Mouse (Mus musculus): ENCODE data around the gene 4933411K16Rik. TPM values are rescaled to one million over a fixed set of nuclear protein-coding genes. Genes with fewer than 3 reads are reported as not detected.

The 4933411K16Rik gene
- polyA plus RNA-seq, 1 experiment, result not detected

- no peak overlapping the region for H3K4me3 ChIP-seq (replicated peaks; ENCODE audit: control insufficient read depth, low read depth, low read length)
- 61% methylated on average over 7 of the region's 7 CpGs for WGBS
- TF ChIP-seq POLR2A (IDR thresholded peaks at IDR 0.05; ENCODE audit: borderline replicate concordance, control insufficient read depth, low read depth, low read length), result no peak
- TF ChIP-seq CTCF (IDR thresholded peaks at IDR 0.05; ENCODE audit: control insufficient read depth, insufficient read depth, low read length), result no peak
- H3K27ac ChIP-seq (ENCODE audit: control insufficient read depth, insufficient read depth, low read depth, low read length, poor library complexity), result no peak overlapping the region
- no peaks in the 10 kb centered on the region for H3K4me1 ChIP-seq (ENCODE audit: control insufficient read depth, insufficient read depth, low read length)
Measured at GRCm38 (mm10) chr19:42058426-42058825, 6.4 kb downstream of the 4933411K16Rik start.

- 84% methylated on average over 7 of the region's 7 CpGs for WGBS
- TF ChIP-seq CTCF (IDR thresholded peaks at IDR 0.05; ENCODE audit: control insufficient read depth, insufficient read depth, low read length), result no peak
- no peak for TF ChIP-seq POLR2A (IDR thresholded peaks at IDR 0.05; ENCODE audit: borderline replicate concordance, control insufficient read depth, low read depth, low read length)
- no peak overlapping the region for H3K27ac ChIP-seq (ENCODE audit: control insufficient read depth, insufficient read depth, low read depth, low read length, poor library complexity)
Measured at GRCm38 (mm10) chr19:42061443-42061842, 9.4 kb downstream of the 4933411K16Rik start.

GRCm38 (mm10) chr19:42068441-42069240 lies 16.6 kb downstream of the 4933411K16Rik start:
- WGBS, result 69% methylated on average over 11 of the region's 11 CpGs
- Histone ChIP-seq H3K27ac (ENCODE audit: control insufficient read depth, insufficient read depth, low read depth, low read length, poor library complexity) (no peak overlapping the region), H3K4me3 (replicated peaks; ENCODE audit: control insufficient read depth, low read depth, low read length) (no peak overlapping the region), H3K4me1 (ENCODE audit: control insufficient read depth, insufficient read depth, low read length) (no peaks in the 10 kb centered on the region; the same call in 1 of the 2 replicates)
- TF ChIP-seq POLR2A (IDR thresholded peaks at IDR 0.05; ENCODE audit: borderline replicate concordance, control insufficient read depth, low read depth, low read length) (no peak), CTCF (IDR thresholded peaks at IDR 0.05; ENCODE audit: control insufficient read depth, insufficient read depth, low read length) (no peak)

More at GRCm38 (mm10) chr19:42061443-42061842, 9.4 kb downstream of the 4933411K16Rik start:
- Histone ChIP-seq H3K4me1 (ENCODE audit: control insufficient read depth, insufficient read depth, low read length) (no peaks in the 10 kb centered on the region), H3K4me3 (replicated peaks; ENCODE audit: control insufficient read depth, low read depth, low read length) (no peak overlapping the region)

- TF ChIP-seq POLR2A (IDR thresholded peaks at IDR 0.05; ENCODE audit: borderline replicate concordance, control insufficient read depth, low read depth, low read length), result no peak
- no peak for TF ChIP-seq CTCF (IDR thresholded peaks at IDR 0.05; ENCODE audit: control insufficient read depth, insufficient read depth, low read length)
- Histone ChIP-seq H3K4me1 (ENCODE audit: control insufficient read depth, insufficient read depth, low read length) (no peaks in the 10 kb centered on the region; the same call in 1 of the 2 replicates), H3K4me3 (replicated peaks; ENCODE audit: control insufficient read depth, low read depth, low read length) (no peak overlapping the region), H3K27ac (ENCODE audit: control insufficient read depth, insufficient read depth, low read depth, low read length, poor library complexity) (no peak overlapping the region)
- WGBS, result 68% methylated on average over 6 of the region's 6 CpGs
Measured at GRCm38 (mm10) chr19:42069241-42069525, 17.1 kb downstream of the 4933411K16Rik start.

GRCm38 (mm10) chr19:42071221-42071620 lies 19.2 kb downstream of the 4933411K16Rik start:
- TF ChIP-seq CTCF (IDR thresholded peaks at IDR 0.05; ENCODE audit: control insufficient read depth, insufficient read depth, low read length), result no peak
- TF ChIP-seq POLR2A (IDR thresholded peaks at IDR 0.05; ENCODE audit: borderline replicate concordance, control insufficient read depth, low read depth, low read length), result no peak
- no peak overlapping the region for H3K27ac ChIP-seq (ENCODE audit: control insufficient read depth, insufficient read depth, low read depth, low read length, poor library complexity)
- no peak overlapping the region for H3K4me3 ChIP-seq (replicated peaks; ENCODE audit: control insufficient read depth, low read depth, low read length)
- 66% methylated on average over 7 of the region's 7 CpGs for WGBS
- no peaks in the 10 kb centered on the region; the same call in 1 of the 2 replicates for H3K4me1 ChIP-seq (ENCODE audit: control insufficient read depth, insufficient read depth, low read length)

- Histone ChIP-seq H3K4me3 (replicated peaks; ENCODE audit: control insufficient read depth, low read depth, low read length) (no peak overlapping the region), H3K4me1 (ENCODE audit: control insufficient read depth, insufficient read depth, low read length) (no peaks in the 10 kb centered on the region; the same call in 1 of the 2 replicates), H3K27ac (ENCODE audit: control insufficient read depth, insufficient read depth, low read depth, low read length, poor library complexity) (no peak overlapping the region)
- WGBS, result 68% methylated on average over 15 of the region's 15 CpGs
- TF ChIP-seq POLR2A (IDR thresholded peaks at IDR 0.05; ENCODE audit: borderline replicate concordance, control insufficient read depth, low read depth, low read length), result no peak
- no peak for TF ChIP-seq CTCF (IDR thresholded peaks at IDR 0.05; ENCODE audit: control insufficient read depth, insufficient read depth, low read length)
Measured at GRCm38 (mm10) chr19:42071886-42072608, 20.0 kb downstream of the 4933411K16Rik start.

GRCm38 (mm10) chr19:42072802-42073201 lies 20.8 kb downstream of the 4933411K16Rik start:
- Histone ChIP-seq H3K4me3 (replicated peaks; ENCODE audit: control insufficient read depth, low read depth, low read length) (no peak overlapping the region), H3K27ac (ENCODE audit: control insufficient read depth, insufficient read depth, low read depth, low read length, poor library complexity) (no peak overlapping the region), H3K4me1 (ENCODE audit: control insufficient read depth, insufficient read depth, low read length) (no peaks in the 10 kb centered on the region; the same call in 1 of the 2 replicates)
- 73% methylated on average over 7 of the region's 7 CpGs for WGBS
- TF ChIP-seq CTCF (IDR thresholded peaks at IDR 0.05; ENCODE audit: control insufficient read depth, insufficient read depth, low read length) (no peak), POLR2A (IDR thresholded peaks at IDR 0.05; ENCODE audit: borderline replicate concordance, control insufficient read depth, low read depth, low read length) (no peak)

GRCm38 (mm10) chr19:42075051-42075450 lies 23.0 kb downstream of the 4933411K16Rik start:
- Histone ChIP-seq H3K4me3 (replicated peaks; ENCODE audit: control insufficient read depth, low read depth, low read length) (no peak overlapping the region), H3K4me1 (ENCODE audit: control insufficient read depth, insufficient read depth, low read length) (no peaks in the 10 kb centered on the region), H3K27ac (ENCODE audit: control insufficient read depth, insufficient read depth, low read depth, low read length, poor library complexity) (no peak overlapping the region)
- no peak for TF ChIP-seq CTCF (IDR thresholded peaks at IDR 0.05; ENCODE audit: control insufficient read depth, insufficient read depth, low read length)
- TF ChIP-seq POLR2A (IDR thresholded peaks at IDR 0.05; ENCODE audit: borderline replicate concordance, control insufficient read depth, low read depth, low read length), result no peak
- 73% methylated on average over 2 of the region's 2 CpGs for WGBS
